Comparison of ENCODE assay signal across 18 mouse cellular contexts in genomic region chr10:80069948-80070450, GRCm38 (mm10). TPM values are rescaled to one million over a fixed set of nuclear protein-coding genes. Genes with fewer than 3 reads are reported as not detected.
A peak's percentile ranks its signal among the peaks of the same experiment; 100 is the strongest.
DNase-seq lines count a peak whose midpoint lies in the region; ATAC-seq and TF ChIP-seq lines count a peak whose summit lies in the region.
"Had no signal": no experiment of that assay in that cellular context is flagged by ENCODE, and none has a peak within 500 bp of the region (broad histone marks: within the 10 kb centered on the region; RNA-seq: fewer than 3 reads in every experiment).

No protein-coding gene starts in this region.

- TF ChIP-seq CTCF in embryonic fibroblast, embryonic 13.5 days (IDR thresholded peaks at IDR 0.05; ENCODE audit: borderline replicate concordance, insufficient read depth, low read length): no peak
- TF ChIP-seq CTCF in liver, postnatal 0 days (IDR thresholded peaks at IDR 0.05; ENCODE audit: low read depth): no peak

- H3K4me2 ChIP-seq in forebrain, embryonic 14.5 days (ENCODE audit: low read length): no peak overlapping the region
- no peak overlapping the region for H3K4me2 ChIP-seq in liver, embryonic 11.5 days
- no peak overlapping the region for H3K4me2 ChIP-seq in liver, postnatal 0 days (ENCODE audit: low read depth, low read length)
- H3K4me2 ChIP-seq: forebrain, embryonic 13.5 days; hindbrain, embryonic 15.5 days had no signal

- no peak overlapping the region for H3K9ac ChIP-seq in forebrain, embryonic 14.5 days (ENCODE audit: low read length)
- 0 out of 2 replicates have a peak overlapping the region, but pooled peaks have one; percentile 16 for H3K9ac ChIP-seq in liver, embryonic 11.5 days (ENCODE audit: low read depth, low read length)
- no peak overlapping the region for H3K9ac ChIP-seq in liver, postnatal 0 days (replicated peaks)
- H3K9ac ChIP-seq: forebrain, embryonic 13.5 days; hindbrain, embryonic 15.5 days had no signal

- H3K9me3 ChIP-seq in forebrain, embryonic 10.5 days: no peaks in the 10 kb centered on the region
- no peaks in the 10 kb centered on the region for H3K9me3 ChIP-seq in forebrain, embryonic 14.5 days (replicated peaks; ENCODE audit: control insufficient read depth, low read length)
- H3K9me3 ChIP-seq in liver, embryonic 11.5 days (ENCODE audit: control insufficient read depth, low read length): no peaks in the 10 kb centered on the region
- no peaks in the 10 kb centered on the region for H3K9me3 ChIP-seq in liver, postnatal 0 days (ENCODE audit: low read length)
- H3K9me3 ChIP-seq: forebrain, embryonic 13.5 days; hindbrain, embryonic 15.5 days; limb, embryonic 10.5 days had no signal

- 0 out of 2 replicates have a peak, but pooled peaks cover 6% of the 10 kb centered on the region for H3K27me3 ChIP-seq in forebrain, embryonic 10.5 days (ENCODE audit: poor library complexity, severe bottlenecking)
- no peaks in the 10 kb centered on the region for H3K27me3 ChIP-seq in forebrain, embryonic 14.5 days (replicated peaks; ENCODE audit: control insufficient read depth, insufficient read depth, low read length)
- H3K27me3 ChIP-seq in liver, embryonic 11.5 days (replicated peaks; ENCODE audit: control insufficient read depth, insufficient read depth, low read length): no peaks in the 10 kb centered on the region
- H3K27me3 ChIP-seq in liver, postnatal 0 days (ENCODE audit: insufficient read depth, low read length): no peaks in the 10 kb centered on the region
- H3K27me3 ChIP-seq: forebrain, embryonic 13.5 days; hindbrain, embryonic 15.5 days; Patski had no signal

- peaks cover 19% of the 10 kb centered on the region for H3K36me3 ChIP-seq in forebrain, embryonic 10.5 days (replicated peaks)
- peaks cover 3% of the 10 kb centered on the region; the same call in 1 of the 2 replicates for H3K36me3 ChIP-seq in forebrain, embryonic 14.5 days (ENCODE audit: control insufficient read depth, insufficient read depth, low read length)
- H3K36me3 ChIP-seq in liver, embryonic 11.5 days (ENCODE audit: control insufficient read depth, insufficient read depth, low read length): peaks cover 13% of the 10 kb centered on the region; the same call in 1 of the 2 replicates
- H3K36me3 ChIP-seq in liver, postnatal 0 days (replicated peaks; ENCODE audit: insufficient read depth, low read length): peaks cover 51% of the 10 kb centered on the region
- H3K36me3 ChIP-seq: hindbrain, embryonic 15.5 days had no signal

- no peak for TF ChIP-seq POLR2A in embryonic fibroblast, embryonic 13.5 days (IDR thresholded peaks at IDR 0.05; ENCODE audit: low read depth, low read length)

- 0 out of 2 replicates have a peak overlapping the region, but pooled peaks have one; percentile 21 for H3K27ac ChIP-seq in forebrain, embryonic 10.5 days
- H3K27ac ChIP-seq in forebrain, embryonic 14.5 days (ENCODE audit: low read depth, low read length): no peak overlapping the region
- peak overlapping the region; percentile 38 for H3K27ac ChIP-seq in liver, embryonic 11.5 days (ENCODE audit: low read depth, low read length)
- 0 out of 2 replicates have a peak overlapping the region, but pooled peaks have one; percentile 76 for H3K27ac ChIP-seq in embryonic fibroblast, embryonic 13.5 days (ENCODE audit: insufficient read depth, low read length)
- H3K27ac ChIP-seq in liver, postnatal 0 days (ENCODE audit: low read depth): peak overlapping the region; percentile 97
- H3K27ac ChIP-seq: forebrain, embryonic 13.5 days; hindbrain, embryonic 15.5 days had no signal

- no peak for ATAC-seq in forebrain, embryonic 14.5 days
- ATAC-seq in liver, embryonic 11.5 days (replicated peaks; ENCODE audit: low FRiP score): no peak
- no peak for ATAC-seq in liver, postnatal 0 days
- ATAC-seq: activated CD4-positive, CD25-positive, alpha-beta regulatory T cell, adult 4 months; forebrain, embryonic 13.5 days; intestine, embryonic 16.5 days; Patski had no signal

- no peak overlapping the region for H3K4me3 ChIP-seq in forebrain, embryonic 10.5 days
- no peak overlapping the region for H3K4me3 ChIP-seq in forebrain, embryonic 14.5 days (ENCODE audit: low read depth, low read length)
- no peak overlapping the region for H3K4me3 ChIP-seq in liver, embryonic 11.5 days (ENCODE audit: low read depth, low read length)
- H3K4me3 ChIP-seq in embryonic fibroblast, embryonic 13.5 days (ENCODE audit: insufficient read depth, low read length): no peak overlapping the region
- no peak overlapping the region for H3K4me3 ChIP-seq in liver, postnatal 0 days (ENCODE audit: low read depth, low read length)
- H3K4me3 ChIP-seq: forebrain, embryonic 13.5 days; hindbrain, embryonic 15.5 days; limb, embryonic 10.5 days had no signal

- peaks cover 17% of the 10 kb centered on the region for H3K4me1 ChIP-seq in forebrain, embryonic 10.5 days
- no peaks in the 10 kb centered on the region for H3K4me1 ChIP-seq in forebrain, embryonic 14.5 days (ENCODE audit: control insufficient read depth, insufficient read depth, low read length)
- H3K4me1 ChIP-seq in liver, embryonic 11.5 days (replicated peaks; ENCODE audit: control insufficient read depth, insufficient read depth, low read length): peaks cover 27% of the 10 kb centered on the region
- peaks cover 25% of the 10 kb centered on the region for H3K4me1 ChIP-seq in embryonic fibroblast, embryonic 13.5 days (ENCODE audit: control insufficient read depth, insufficient read depth, low read length)
- H3K4me1 ChIP-seq in liver, postnatal 0 days (ENCODE audit: insufficient read depth): peaks cover 39% of the 10 kb centered on the region
- H3K4me1 ChIP-seq: hindbrain, embryonic 15.5 days had no signal

- no peak for DNase-seq in forebrain, embryonic 10.5 days (ENCODE audit: extremely low spot score, low spot score)
- no peak for DNase-seq in forebrain, embryonic 14.5 days (ENCODE audit: low spot score)
- DNase-seq in liver, embryonic 11.5 days (ENCODE audit: low spot score): no peak
- no peak for DNase-seq in liver
- no peak for DNase-seq in liver, postnatal 0 days
- no peak for DNase-seq in c-Kit-positive CD71-positive TER-119-positive erythroid progenitor cells, embryonic 14.5 days (ENCODE audit: low spot score)
- DNase-seq in thymus, postnatal 0 days (ENCODE audit: low spot score): no peak
- DNase-seq: cerebellum, adult 9-10 months; lung, adult 2 months; right cerebral cortex, postnatal 25 days; thymus, postnatal 14 days had no signal

- TF ChIP-seq EP300 in liver, postnatal 0 days (IDR thresholded peaks at IDR 0.05; ENCODE audit: low read depth): no peak

- 95% methylated on average over 4 of the region's 4 CpGs for WGBS in forebrain, embryonic 10.5 days
- WGBS in forebrain, embryonic 14.5 days: 92% methylated on average over 4 of the region's 4 CpGs
- WGBS in liver, embryonic 11.5 days: 85% methylated on average over 4 of the region's 4 CpGs
- 79% methylated on average over 4 of the region's 4 CpGs for WGBS in liver, postnatal 0 days (ENCODE audit: insufficient replicate concordance)

RNA-seq across cellular contexts. Expression of gene Gpx4, which starts 23.0 kb away (rescaled TPM):
- polyA plus RNA-seq in forebrain, embryonic 10.5 days (2016; fragmentation: Nextera tagmentation; extraction: Ambion mirVana): 670 and 692 TPM in 2 replicates
- polyA plus RNA-seq in forebrain, embryonic 14.5 days (2014; fragmentation: Nextera tagmentation; extraction: Ambion mirVana): 555 and 632 TPM in 2 replicates
- 761 and 762 TPM in 2 replicates for polyA plus RNA-seq in liver, embryonic 11.5 days (2014; fragmentation: Nextera tagmentation; extraction: Ambion mirVana)
- polyA plus RNA-seq in embryonic fibroblast, embryonic 13.5 days (2011; ENCODE audit: insufficient read length, low read depth, missing spikeins): 214 and 217 TPM in 2 replicates
- 537 and 560 TPM in 2 replicates for polyA plus RNA-seq in liver, postnatal 0 days (2015; fragmentation: Nextera tagmentation; extraction: Ambion mirVana)
- 640 and 681 TPM in 2 replicates for polyA plus RNA-seq in thymus, postnatal 0 days (2015; fragmentation: Nextera tagmentation; extraction: Ambion mirVana)

RNA-seq across cellular contexts. Expression of gene Polr2e, which starts 30.4 kb away (rescaled TPM):
- 279 and 286 TPM in 2 replicates for polyA plus RNA-seq in forebrain, embryonic 10.5 days (2016; fragmentation: Nextera tagmentation; extraction: Ambion mirVana)
- 205 and 219 TPM in 2 replicates for polyA plus RNA-seq in forebrain, embryonic 14.5 days (2014; fragmentation: Nextera tagmentation; extraction: Ambion mirVana)
- polyA plus RNA-seq in liver, embryonic 11.5 days (2014; fragmentation: Nextera tagmentation; extraction: Ambion mirVana): 239 and 256 TPM in 2 replicates
- 46.3 and 61.0 TPM in 2 replicates for polyA plus RNA-seq in embryonic fibroblast, embryonic 13.5 days (2011; ENCODE audit: insufficient read length, low read depth, missing spikeins)
- polyA plus RNA-seq in liver, postnatal 0 days (2015; fragmentation: Nextera tagmentation; extraction: Ambion mirVana): 57.0 and 58.3 TPM in 2 replicates
- 153 and 158 TPM in 2 replicates for polyA plus RNA-seq in thymus, postnatal 0 days (2015; fragmentation: Nextera tagmentation; extraction: Ambion mirVana)

RNA-seq across cellular contexts. Expression of gene Sbno2, which starts 35.4 kb away (rescaled TPM):
- 14.7 and 15.6 TPM in 2 replicates for polyA plus RNA-seq in forebrain, embryonic 10.5 days (2016; fragmentation: Nextera tagmentation; extraction: Ambion mirVana)
- polyA plus RNA-seq in forebrain, embryonic 14.5 days (2014; fragmentation: Nextera tagmentation; extraction: Ambion mirVana): 8.1 and 11.1 TPM in 2 replicates
- polyA plus RNA-seq in liver, embryonic 11.5 days (2014; fragmentation: Nextera tagmentation; extraction: Ambion mirVana): 17.7 and 19.2 TPM in 2 replicates
- 50.7 and 53.5 TPM in 2 replicates for polyA plus RNA-seq in embryonic fibroblast, embryonic 13.5 days (2011; ENCODE audit: insufficient read length, low read depth, missing spikeins)
- 7.4 and 8.7 TPM in 2 replicates for polyA plus RNA-seq in liver, postnatal 0 days (2015; fragmentation: Nextera tagmentation; extraction: Ambion mirVana)
- 18.3 and 19.7 TPM in 2 replicates for polyA plus RNA-seq in thymus, postnatal 0 days (2015; fragmentation: Nextera tagmentation; extraction: Ambion mirVana)

RNA-seq across cellular contexts. Expression of gene Stk11, which starts 45.6 kb away (rescaled TPM):
- 14.4 and 18.1 TPM in 2 replicates for polyA plus RNA-seq in forebrain, embryonic 10.5 days (2016; fragmentation: Nextera tagmentation; extraction: Ambion mirVana)
- polyA plus RNA-seq in forebrain, embryonic 14.5 days (2014; fragmentation: Nextera tagmentation; extraction: Ambion mirVana): 25.5 and 27.7 TPM in 2 replicates
- 25.1 and 33.5 TPM in 2 replicates for polyA plus RNA-seq in liver, embryonic 11.5 days (2014; fragmentation: Nextera tagmentation; extraction: Ambion mirVana)
- 80.8 and 91.7 TPM in 2 replicates for polyA plus RNA-seq in embryonic fibroblast, embryonic 13.5 days (2011; ENCODE audit: insufficient read length, low read depth, missing spikeins)
- 9.1 and 11.2 TPM in 2 replicates for polyA plus RNA-seq in liver, postnatal 0 days (2015; fragmentation: Nextera tagmentation; extraction: Ambion mirVana)
- 18.2 and 23.2 TPM in 2 replicates for polyA plus RNA-seq in thymus, postnatal 0 days (2015; fragmentation: Nextera tagmentation; extraction: Ambion mirVana)

RNA-seq across cellular contexts. Expression of gene Arhgap45, which starts 53.5 kb away (rescaled TPM):
- polyA plus RNA-seq in forebrain, embryonic 10.5 days (2016; fragmentation: Nextera tagmentation; extraction: Ambion mirVana): 8.0 and 9.1 TPM in 2 replicates
- 1.1 and 1.5 TPM in 2 replicates for polyA plus RNA-seq in forebrain, embryonic 14.5 days (2014; fragmentation: Nextera tagmentation; extraction: Ambion mirVana)
- 29.0 and 29.4 TPM in 2 replicates for polyA plus RNA-seq in liver, embryonic 11.5 days (2014; fragmentation: Nextera tagmentation; extraction: Ambion mirVana)
- 1.7 and 3.1 TPM in 2 replicates for polyA plus RNA-seq in embryonic fibroblast, embryonic 13.5 days (2011; ENCODE audit: insufficient read length, low read depth, missing spikeins)
- 12.1 and 14.2 TPM in 2 replicates for polyA plus RNA-seq in liver, postnatal 0 days (2015; fragmentation: Nextera tagmentation; extraction: Ambion mirVana)
- 179 and 206 TPM in 2 replicates for polyA plus RNA-seq in thymus, postnatal 0 days (2015; fragmentation: Nextera tagmentation; extraction: Ambion mirVana)
